Mouse (Mus musculus): ENCODE results near the gene Abhd17c. TPM values are rescaled to one million over a fixed set of nuclear protein-coding genes. Genes with fewer than 3 reads are reported as not detected.

Gene Abhd17c
- total and polyA plus RNA-seq, 3 experiments = 35.3 to 44.0 (median 40.4) TPM

- H3K4me3 ChIP-seq (replicated peaks in 1 of 3; ENCODE audit: low read depth in 2 of 3, low read length in 2 of 3, poor library complexity in 1 of 3) = no peak overlapping the region
- dilution Hi-C loops (cut with MboI; ENCODE audit: extremely low pct_ligation_motif_present, extremely low pct_unique_long_range_greater_than_20kb, low sequenced_read_pairs) = no loop called here
- DNase-seq (ENCODE audit: extremely low read depth) = no peak
- in situ Hi-C loops (cut with MboI; ENCODE audit: low pct_ligation_motif_present, low pct_unique_long_range_greater_than_20kb, low sequenced_read_pairs) = no loop called here
- H3K4me2 ChIP-seq (ENCODE audit: insufficient read depth, low read depth, poor library complexity, severe bottlenecking) = no peak overlapping the region
- no peaks in the 10 kb centered on the region for H3K9me3 ChIP-seq (replicated peaks; ENCODE audit: low read length)
- H3K4me1 ChIP-seq (ENCODE audit: control insufficient read depth in 1 of 2, insufficient read depth in 2 of 2) = peaks cover 16 to 62% of the 10 kb centered on the region in 2 experiments
- peaks cover 0 to 57% of the 10 kb centered on the region in 2 experiments for H3K36me3 ChIP-seq (replicated peaks in 1 of 2; ENCODE audit: control insufficient read depth in 1 of 2, insufficient read depth in 1 of 2, low read length in 1 of 2)
- TF ChIP-seq MEF2A (IDR thresholded peaks at IDR 0.05; ENCODE audit: borderline replicate concordance, low read depth, low read length) = no peak
- TF ChIP-seq MAX (IDR thresholded peaks at IDR 0.05; ENCODE audit: low read length) = no peak
- no peak for TF ChIP-seq JUND (conservative IDR thresholded peaks at IDR 0.05; ENCODE audit: low read depth, low read length)
- TF ChIP-seq TBP (conservative IDR thresholded peaks at IDR 0.05; ENCODE audit: low read depth, low read length) = no peak
- TF ChIP-seq EP300 (IDR thresholded peaks at IDR 0.05; ENCODE audit: low read length) = no peak
- no peak for TF ChIP-seq MYC (IDR thresholded peaks at IDR 0.05; ENCODE audit: low read depth, low read length)
- no peak for TF ChIP-seq CHD2 (IDR thresholded peaks at IDR 0.05; ENCODE audit: low read length)
- TF ChIP-seq SIN3A (IDR thresholded peaks at IDR 0.05; ENCODE audit: low read length) = no peak
- no peak for TF ChIP-seq ZNF384 (IDR thresholded peaks at IDR 0.05; ENCODE audit: low read depth, low read length)
- no peak for TF ChIP-seq PAX5 (IDR thresholded peaks at IDR 0.05; ENCODE audit: low read length)
- no peak for TF ChIP-seq ETS1 (conservative IDR thresholded peaks at IDR 0.05; ENCODE audit: low read depth, low read length)
- no peak for TF ChIP-seq SMC3 (IDR thresholded peaks at IDR 0.05; ENCODE audit: low read depth, low read length)
- no peak for TF ChIP-seq MXI1 (IDR thresholded peaks at IDR 0.05; ENCODE audit: low read depth, low read length)
- no peak for TF ChIP-seq KAT2A (IDR thresholded peaks at IDR 0.05; ENCODE audit: insufficient replicate concordance, low read length)
- no peak for TF ChIP-seq USF1 (IDR thresholded peaks at IDR 0.05; ENCODE audit: low read depth, low read length)
- no peak for TF ChIP-seq RAD21 (IDR thresholded peaks at IDR 0.05; ENCODE audit: low read depth, low read length)
- no peak for TF ChIP-seq IRF4 (IDR thresholded peaks at IDR 0.05; ENCODE audit: low read depth, low read length)
- no peak for TF ChIP-seq E2F4 (IDR thresholded peaks at IDR 0.05; ENCODE audit: insufficient replicate concordance, low read depth, low read length)
- TF ChIP-seq POLR2A (IDR thresholded peaks at IDR 0.05; ENCODE audit: low read depth, low read length) = no peak
- TF ChIP-seq CHD1 (IDR thresholded peaks at IDR 0.05; ENCODE audit: low read depth, low read length) = no peak
- H3K79me2 ChIP-seq (replicated peaks; ENCODE audit: control insufficient read depth, extremely low read depth, insufficient read depth, poor library complexity, severe bottlenecking) = peaks cover 75% of the 10 kb centered on the region
- H3K27me3 ChIP-seq (replicated peaks) = no peaks in the 10 kb centered on the region
- H3K9ac ChIP-seq (ENCODE audit: insufficient read depth, low read depth) = no peak overlapping the region
- H3K27ac ChIP-seq (ENCODE audit: insufficient read depth, low read depth) = no peak overlapping the region
These were observed 12.1 kb downstream of the Abhd17c start for GRCm38 (mm10) chr7:84139566-84139965.

GRCm38 (mm10) chr7:84138731-84139130, 13.0 kb downstream of the Abhd17c start:
- Histone ChIP-seq H3K4me2 (ENCODE audit: insufficient read depth, low read depth, poor library complexity, severe bottlenecking) (no peak overlapping the region), H3K79me2 (replicated peaks; ENCODE audit: control insufficient read depth, extremely low read depth, insufficient read depth, poor library complexity, severe bottlenecking) (peaks cover 74% of the 10 kb centered on the region), H3K9me3 (replicated peaks; ENCODE audit: low read length) (no peaks in the 10 kb centered on the region), H3K4me3 (replicated peaks in 1 of 3; ENCODE audit: low read depth in 2 of 3, low read length in 2 of 3, poor library complexity in 1 of 3) (no peak overlapping the region), H3K27me3 (replicated peaks) (no peaks in the 10 kb centered on the region), H3K9ac (ENCODE audit: insufficient read depth, low read depth) (no peak overlapping the region), H3K27ac (ENCODE audit: insufficient read depth, low read depth) (no peak overlapping the region), H3K4me1 (ENCODE audit: control insufficient read depth in 1 of 2, insufficient read depth in 2 of 2) (peaks cover 11 to 53% of the 10 kb centered on the region in 2 experiments), H3K36me3 (replicated peaks in 1 of 2; ENCODE audit: control insufficient read depth in 1 of 2, insufficient read depth in 1 of 2, low read length in 1 of 2) (peaks cover 0 to 54% of the 10 kb centered on the region in 2 experiments)
- no peak for TF ChIP-seq RAD21 (IDR thresholded peaks at IDR 0.05; ENCODE audit: low read depth, low read length)
- TF ChIP-seq ETS1 (conservative IDR thresholded peaks at IDR 0.05; ENCODE audit: low read depth, low read length) = no peak
- TF ChIP-seq BHLHE40 (IDR thresholded peaks at IDR 0.05; ENCODE audit: low read depth, low read length) = no peak
- TF ChIP-seq USF2 (conservative IDR thresholded peaks at IDR 0.05; ENCODE audit: low read depth, low read length) = no peak
- TF ChIP-seq MXI1 (IDR thresholded peaks at IDR 0.05; ENCODE audit: low read depth, low read length) = no peak
- TF ChIP-seq TBP (conservative IDR thresholded peaks at IDR 0.05; ENCODE audit: low read depth, low read length) = no peak
- TF ChIP-seq JUN (IDR thresholded peaks at IDR 0.05; ENCODE audit: insufficient read depth, low read depth, low read length) = no peak
- TF ChIP-seq GABPA (IDR thresholded peaks at IDR 0.05; ENCODE audit: insufficient replicate concordance, low read depth, low read length) = no peak
- no peak for TF ChIP-seq CTCF (conservative IDR thresholded peaks at IDR 0.05 in 1 of 2, IDR thresholded peaks at IDR 0.05 in 1 of 2; ENCODE audit: low read depth in 2 of 2, low read length in 2 of 2)
- no peak for TF ChIP-seq ZMIZ1 (IDR thresholded peaks at IDR 0.05; ENCODE audit: low read depth, low read length)
- TF ChIP-seq MAX (IDR thresholded peaks at IDR 0.05; ENCODE audit: low read length) = no peak
- no peak for TF ChIP-seq HCFC1 (IDR thresholded peaks at IDR 0.05; ENCODE audit: low read depth, low read length)
- no peak for TF ChIP-seq MAFK (IDR thresholded peaks at IDR 0.05; ENCODE audit: insufficient replicate concordance, low read length)
- TF ChIP-seq NRF1 (IDR thresholded peaks at IDR 0.05; ENCODE audit: low read depth, low read length) = no peak
- no peak for TF ChIP-seq TCF12 (IDR thresholded peaks at IDR 0.05; ENCODE audit: low read depth, low read length)
- no peak for TF ChIP-seq MYC (IDR thresholded peaks at IDR 0.05; ENCODE audit: low read depth, low read length)
- no peak for TF ChIP-seq SIN3A (IDR thresholded peaks at IDR 0.05; ENCODE audit: low read length)
- no peak for TF ChIP-seq JUND (conservative IDR thresholded peaks at IDR 0.05; ENCODE audit: low read depth, low read length)
- in situ Hi-C loops (cut with MboI; ENCODE audit: low pct_ligation_motif_present, low pct_unique_long_range_greater_than_20kb, low sequenced_read_pairs) = no loop called here
- dilution Hi-C loops (cut with MboI; ENCODE audit: extremely low pct_ligation_motif_present, extremely low pct_unique_long_range_greater_than_20kb, low sequenced_read_pairs) = no loop called here
- DNase-seq (ENCODE audit: extremely low read depth) = no peak
